In the genomic region with DNA sequence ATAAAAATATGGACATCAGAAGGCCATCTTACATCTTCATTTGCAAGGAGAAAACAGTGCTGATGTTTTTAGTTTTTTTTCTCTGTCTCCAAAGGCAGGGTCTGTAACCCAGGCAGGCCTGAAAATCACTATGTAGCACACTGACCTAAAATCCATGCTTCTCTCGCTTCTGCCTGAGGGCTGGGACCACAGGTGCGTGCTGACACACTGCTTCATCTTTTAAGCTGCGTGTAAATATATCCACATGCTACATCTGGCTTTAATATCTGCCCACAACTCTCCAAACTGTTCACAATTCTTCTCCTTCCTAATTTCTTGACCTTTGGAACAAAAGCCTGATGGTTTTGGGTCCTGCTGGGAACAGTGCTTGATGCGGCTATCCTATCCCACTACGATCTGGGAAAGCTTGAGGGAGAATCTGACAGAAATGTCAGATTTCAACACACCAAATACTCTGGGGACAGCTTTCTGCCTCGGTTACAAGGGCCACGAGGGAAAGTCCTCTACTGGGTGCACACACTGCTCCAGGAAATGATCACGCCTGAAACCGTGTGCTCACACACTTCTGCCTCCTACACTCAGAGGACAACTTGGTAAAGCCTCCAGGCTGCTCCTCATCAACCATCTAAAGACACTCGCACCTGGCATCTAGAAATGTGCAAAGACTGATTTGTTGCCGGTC, we compare ENCODE assay signal across 8 mouse cellular contexts. TPM values are rescaled to one million over a fixed set of nuclear protein-coding genes. Genes with fewer than 3 reads are reported as not detected.
A peak's percentile ranks its signal among the peaks of the same experiment; 100 is the strongest.
DNase-seq lines count a peak whose midpoint lies in the region; ATAC-seq lines count a peak whose summit lies in the region.

No protein-coding gene starts in this region.

- no peak overlapping the region; the same call in 1 of the 2 replicates for H3K9ac ChIP-seq in midbrain, embryonic 13.5 days (replicated peaks)
- no peak overlapping the region for H3K9ac ChIP-seq in midbrain, embryonic 11.5 days (ENCODE audit: low read length)
- no peak overlapping the region for H3K9ac ChIP-seq in hindbrain, embryonic 14.5 days
- no peak overlapping the region for H3K9ac ChIP-seq in neural tube, embryonic 14.5 days (replicated peaks; ENCODE audit: low read depth, low read length)

- peak overlapping the region; percentile 84; the same call in 1 of the 2 replicates for H3K4me2 ChIP-seq in midbrain, embryonic 13.5 days (replicated peaks)
- no peak overlapping the region for H3K4me2 ChIP-seq in midbrain, embryonic 11.5 days
- peak overlapping the region; percentile 81 for H3K4me2 ChIP-seq in hindbrain, embryonic 14.5 days (replicated peaks)
- peak overlapping the region; percentile 82 for H3K4me2 ChIP-seq in neural tube, embryonic 14.5 days (ENCODE audit: low read depth, low read length)

- H3K27ac ChIP-seq in midbrain, embryonic 13.5 days, result no peak overlapping the region
- H3K27ac ChIP-seq in midbrain, embryonic 11.5 days (ENCODE audit: low read depth, low read length), result no peak overlapping the region
- H3K27ac ChIP-seq in hindbrain, embryonic 14.5 days, result no peak overlapping the region
- no peak overlapping the region for H3K27ac ChIP-seq in neural tube, embryonic 14.5 days (ENCODE audit: low read depth, low read length)

- no peak for DNase-seq in frontal cortex, adult 2 months (ENCODE audit: extremely low spot score in 1 of 2, low spot score in 1 of 2)
- no peak for DNase-seq in midbrain, embryonic 11.5 days (ENCODE audit: low spot score, missing footprints)
- no peak for DNase-seq in hindbrain, embryonic 14.5 days (ENCODE audit: low spot score)
- DNase-seq in left cerebral cortex, adult 9 months (ENCODE audit: low spot score in 2 of 2), result no peak
- DNase-seq in left cerebral cortex, postnatal 14 days (ENCODE audit: low spot score in 2 of 2), result no peak

- H3K4me3 ChIP-seq in midbrain, embryonic 13.5 days (replicated peaks), result no peak overlapping the region
- no peak overlapping the region for H3K4me3 ChIP-seq in midbrain, embryonic 11.5 days (ENCODE audit: low read depth, low read length)
- H3K4me3 ChIP-seq in hindbrain, embryonic 14.5 days (replicated peaks; ENCODE audit: low read length), result no peak overlapping the region
- H3K4me3 ChIP-seq in neural tube, embryonic 14.5 days (ENCODE audit: low read depth, low read length), result no peak overlapping the region

- no peaks in the 10 kb centered on the region for H3K9me3 ChIP-seq in midbrain, embryonic 13.5 days
- H3K9me3 ChIP-seq in midbrain, embryonic 11.5 days (ENCODE audit: control insufficient read depth, low read length), result no peaks in the 10 kb centered on the region
- no peaks in the 10 kb centered on the region for H3K9me3 ChIP-seq in hindbrain, embryonic 14.5 days (ENCODE audit: control insufficient read depth, low read length)
- no peaks in the 10 kb centered on the region for H3K9me3 ChIP-seq in neural tube, embryonic 14.5 days (ENCODE audit: control insufficient read depth, low read length)

- H3K36me3 ChIP-seq in midbrain, embryonic 13.5 days, result peaks cover 32% of the 10 kb centered on the region
- H3K36me3 ChIP-seq in midbrain, embryonic 11.5 days (ENCODE audit: control insufficient read depth, insufficient read depth, low read length), result no peaks in the 10 kb centered on the region
- H3K36me3 ChIP-seq in hindbrain, embryonic 14.5 days (replicated peaks; ENCODE audit: control insufficient read depth, insufficient read depth), result peaks cover 17% of the 10 kb centered on the region
- H3K36me3 ChIP-seq in neural tube, embryonic 14.5 days (ENCODE audit: control insufficient read depth, insufficient read depth, low read length), result no peaks in the 10 kb centered on the region

- intact Hi-C loops in left cerebral cortex, postnatal 14 days (cut with DNase I), result loop anchor here (5.0 kb wide), 1 partner anchor 77 kb away; a partner anchor contains a TSS

- WGBS in midbrain, embryonic 13.5 days, result 87% methylated on average over 11 of the region's 11 CpGs
- 81% methylated on average over 11 of the region's 11 CpGs for WGBS in midbrain, embryonic 11.5 days
- 68% methylated on average over 11 of the region's 11 CpGs for WGBS in hindbrain, embryonic 14.5 days
- 73% methylated on average over 11 of the region's 11 CpGs for WGBS in neural tube, embryonic 14.5 days

- peaks cover 34% of the 10 kb centered on the region for H3K4me1 ChIP-seq in midbrain, embryonic 13.5 days (replicated peaks)
- H3K4me1 ChIP-seq in midbrain, embryonic 11.5 days (ENCODE audit: control insufficient read depth, insufficient read depth, low read length), result peaks cover 7% of the 10 kb centered on the region
- H3K4me1 ChIP-seq in hindbrain, embryonic 14.5 days (replicated peaks; ENCODE audit: control insufficient read depth, insufficient read depth, low read length), result peaks cover 27% of the 10 kb centered on the region
- H3K4me1 ChIP-seq in neural tube, embryonic 14.5 days (ENCODE audit: control insufficient read depth, insufficient read depth, low read length), result peaks cover 22% of the 10 kb centered on the region

- ATAC-seq in frontal cortex, adult (ENCODE audit: low TSS enrichment), result 0 out of 2 replicates have a peak, but pooled peaks have one; percentile 31
- no peak for ATAC-seq in midbrain, embryonic 13.5 days
- ATAC-seq in midbrain, embryonic 11.5 days (ENCODE audit: low FRiP score), result no peak
- ATAC-seq in hindbrain, embryonic 14.5 days (ENCODE audit: low FRiP score), result no peak
- ATAC-seq in neural tube, embryonic 14.5 days (ENCODE audit: low read depth), result no peak

- H3K27me3 ChIP-seq in midbrain, embryonic 13.5 days, result no peaks in the 10 kb centered on the region
- no peaks in the 10 kb centered on the region for H3K27me3 ChIP-seq in midbrain, embryonic 11.5 days (ENCODE audit: control insufficient read depth, insufficient read depth, low read length)
- H3K27me3 ChIP-seq in hindbrain, embryonic 14.5 days (ENCODE audit: control insufficient read depth, insufficient read depth, low read length), result no peaks in the 10 kb centered on the region
- H3K27me3 ChIP-seq in neural tube, embryonic 14.5 days (ENCODE audit: control insufficient read depth, insufficient read depth, low read length), result no peaks in the 10 kb centered on the region

RNA-seq across cellular contexts. Expression of a gene that starts 1.7 kb away (rescaled TPM):
- polyA plus RNA-seq in frontal cortex, adult 2 months (2012; rRNA removed), result 22.9 and 25.9 TPM in 2 replicates
- 25.9 and 28.6 TPM in 2 replicates for polyA plus RNA-seq in midbrain, embryonic 13.5 days (2015; fragmentation: Nextera tagmentation; extraction: Ambion mirVana)
- 21.0 and 22.7 TPM in 2 replicates for polyA plus RNA-seq in midbrain, embryonic 11.5 days (2014; fragmentation: Nextera tagmentation; extraction: Ambion mirVana)
- polyA plus RNA-seq in hindbrain, embryonic 14.5 days (2014; fragmentation: Nextera tagmentation; extraction: Ambion mirVana), result 26.0 and 28.2 TPM in 2 replicates
- 21.3 and 25.4 TPM in 2 replicates for polyA plus RNA-seq in neural tube, embryonic 14.5 days (2014; fragmentation: Nextera tagmentation; extraction: Ambion mirVana)
- total RNA-seq in left cerebral cortex, postnatal 14 days (2021), result 10 to 100 TPM; 18.9 to 25.2 TPM

RNA-seq across cellular contexts. Expression of a gene that starts 2.1 kb away (rescaled TPM):
- 140 and 143 TPM in 2 replicates for polyA plus RNA-seq in frontal cortex, adult 2 months (2012; rRNA removed)
- 75.7 and 78.8 TPM in 2 replicates for polyA plus RNA-seq in midbrain, embryonic 13.5 days (2015; fragmentation: Nextera tagmentation; extraction: Ambion mirVana)
- 50.8 and 52.5 TPM in 2 replicates for polyA plus RNA-seq in midbrain, embryonic 11.5 days (2014; fragmentation: Nextera tagmentation; extraction: Ambion mirVana)
- polyA plus RNA-seq in hindbrain, embryonic 14.5 days (2014; fragmentation: Nextera tagmentation; extraction: Ambion mirVana), result 91.6 and 99.4 TPM in 2 replicates
- 102 and 103 TPM in 2 replicates for polyA plus RNA-seq in neural tube, embryonic 14.5 days (2014; fragmentation: Nextera tagmentation; extraction: Ambion mirVana)
- total RNA-seq in left cerebral cortex, postnatal 14 days (2021), result 10 to 100 TPM; 74.2 to 80.8 TPM
